Mouse (Mus musculus) stomach, embryonic 14.5 days (tissue): ENCODE measurements around the gene Gak. TPM values are rescaled to one million over a fixed set of nuclear protein-coding genes. Genes with fewer than 3 reads are reported as not detected.

Source experiments
- ATAC-seq: fragments of 200-750 bp; cut with Nextera tagmentation; 2 replicates; pipeline ENCODE4 v1.8.0; 2017; ENCODE audit warnings: low read depth, moderate TSS enrichment; ENCODE audit not compliant: insufficient number of reproducible peaks, insufficient read depth, low FRiP score
- H3K27ac ChIP-seq: fragments of 300-500 bp; sonication (generic); 2 replicates; pipeline ENCODE4 v1.5.1; 2014; ENCODE audit warnings: mild to moderate bottlenecking, low read length, moderate library complexity, mixed read lengths
- H3K27me3 ChIP-seq: fragments of 300-500 bp; sonication (generic); 2 replicates; pipeline ENCODE4 v1.6.1; 2014; ENCODE audit warnings: low read length, control low read depth, mixed read lengths; ENCODE audit not compliant: control insufficient read depth, insufficient read depth
- H3K36me3 ChIP-seq: fragments of 300-500 bp; sonication (generic); 2 replicates; pipeline ENCODE4 v1.6.1; 2014; ENCODE audit warnings: mild to moderate bottlenecking, control low read depth, low read length, moderate library complexity, mixed read lengths; ENCODE audit not compliant: control insufficient read depth, insufficient read depth
- H3K4me1 ChIP-seq: fragments of 300-500 bp; sonication (generic); 2 replicates; pipeline ENCODE4 v1.6.1; 2014; ENCODE audit warnings: low read length, control low read depth, mixed read lengths; ENCODE audit not compliant: control insufficient read depth, insufficient read depth
- H3K4me2 ChIP-seq: fragments of 300-500 bp; sonication (generic); replicated peaks from 2 replicates; pipeline ENCODE4 v1.6.1; 2014; ENCODE audit warnings: low read depth, low read length, control low read depth
- H3K4me3 ChIP-seq: fragments of 300-500 bp; sonication (generic); 2 replicates; pipeline ENCODE4 v1.5.1; 2014; ENCODE audit warnings: low read depth, low read length, control low read depth
- H3K9ac ChIP-seq: fragments of 300-500 bp; sonication (generic); replicated peaks from 2 replicates; pipeline ENCODE4 v1.6.1; 2014; ENCODE audit warnings: low read depth, mild to moderate bottlenecking, control low read depth, low read length, moderate library complexity, mixed read lengths
- H3K9me3 ChIP-seq: fragments of 300-500 bp; sonication (generic); 2 replicates; pipeline ENCODE4 v1.6.1; 2016; ENCODE audit warnings: low read depth, low read length, control low read depth; ENCODE audit not compliant: control insufficient read depth
- WGBS: fragments of 180-500 bp; shearing (Covaris S2); extraction: QIAGEN DNeasy Blood & Tissue Kit; methylation state at CpG from one replicate; pipeline ENCODE4 v1.1.7; 2014; 5-methylcytosine and 5-hydroxymethylcytosine counted together
- polyA plus RNA-seq: library from polyadenylated mRNA; unstranded; fragments of >200 nt; fragmentation: Nextera tagmentation; extraction: Ambion mirVana; gene quantifications from 2 replicates; pipeline ENCODE4 v1.2.1, GENCODE M21; 2014

The Gak gene
- polyA plus RNA-seq, 1 experiment from 2014 or later, result 49.9 TPM

DNA sequence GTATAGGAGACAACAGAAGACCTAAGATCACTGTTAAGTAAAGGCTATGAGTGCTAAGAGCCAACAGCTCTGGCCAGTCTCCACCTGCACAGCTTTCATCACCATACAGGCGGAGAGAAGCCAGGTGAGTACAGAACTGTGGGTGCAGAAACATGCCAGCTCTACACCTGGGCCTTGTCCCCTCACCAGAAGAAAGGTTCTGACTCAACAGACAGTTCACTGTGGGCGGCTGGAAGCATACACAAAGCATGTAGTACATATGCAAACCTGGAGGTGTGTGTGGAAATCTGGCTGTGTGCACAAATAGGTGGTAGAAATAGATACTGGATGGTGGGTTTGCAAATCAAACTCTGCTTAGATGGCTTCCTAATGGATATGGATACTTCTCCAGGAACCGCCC, 107.0 kb downstream of the Gak start:
- Histone ChIP-seq H3K4me2 (no peak overlapping the region), H3K27ac (no peak overlapping the region), H3K36me3 (no peaks in the 10 kb centered on the region), H3K9me3 (no peaks in the 10 kb centered on the region), H3K4me1 (no peaks in the 10 kb centered on the region), H3K4me3 (no peak overlapping the region), H3K9ac (no peak overlapping the region), H3K27me3 (no peaks in the 10 kb centered on the region)
- WGBS, result 83% methylated on average over 3 of the region's 3 CpGs
- no peak for ATAC-seq

DNA sequence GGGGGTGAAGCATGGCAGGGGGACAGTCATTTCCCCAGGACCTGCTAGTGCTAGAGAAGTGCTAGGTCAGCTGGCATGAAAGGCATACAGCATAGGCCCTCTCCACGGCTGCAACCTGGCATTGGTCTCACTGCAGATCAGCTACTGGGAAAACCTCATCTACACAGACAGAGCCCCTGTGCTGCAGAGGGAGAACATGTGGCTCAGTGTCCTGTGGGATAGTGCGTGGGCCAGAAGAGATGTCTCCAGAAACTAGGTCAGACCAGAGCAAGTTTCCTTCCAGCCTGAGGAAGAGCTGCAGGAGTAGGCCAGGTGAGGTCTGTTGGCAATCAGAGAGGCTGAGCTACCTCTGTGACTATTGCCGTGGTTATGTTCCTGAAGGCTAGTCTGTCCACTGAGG, 107.7 kb downstream of the Gak start:
- Histone ChIP-seq H3K36me3 (no peaks in the 10 kb centered on the region), H3K4me2 (no peak overlapping the region), H3K27ac (no peak overlapping the region), H3K9ac (no peak overlapping the region), H3K4me1 (no peaks in the 10 kb centered on the region), H3K27me3 (no peaks in the 10 kb centered on the region), H3K4me3 (no peak overlapping the region), H3K9me3 (no peaks in the 10 kb centered on the region)
- 80% methylated on average over 3 of the region's 3 CpGs for WGBS
- ATAC-seq, result no peak

DNA sequence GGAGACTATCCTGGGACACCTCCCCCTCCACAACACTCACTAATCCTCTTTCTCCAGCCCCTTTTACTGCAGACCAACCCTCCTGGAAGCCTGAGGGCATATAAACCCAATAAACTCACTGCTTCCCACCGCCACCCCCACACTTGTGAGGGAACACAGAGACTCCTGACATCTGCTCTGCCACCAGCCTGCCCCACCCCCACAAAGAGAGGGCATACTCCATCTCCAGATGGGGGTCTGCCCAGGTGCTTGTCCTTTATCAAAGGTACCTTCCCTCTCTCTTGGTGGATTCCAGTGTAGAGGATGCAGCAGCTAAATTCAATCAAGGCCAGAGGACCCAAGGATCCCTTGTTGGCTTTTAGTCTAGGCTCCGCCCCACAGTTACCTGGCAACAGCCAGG, 108.5 kb downstream of the Gak start:
- H3K4me1 ChIP-seq, result no peaks in the 10 kb centered on the region
- WGBS, result 41% methylated on average over 2 of the region's 2 CpGs
- H3K4me2 ChIP-seq, result no peak overlapping the region

DNA sequence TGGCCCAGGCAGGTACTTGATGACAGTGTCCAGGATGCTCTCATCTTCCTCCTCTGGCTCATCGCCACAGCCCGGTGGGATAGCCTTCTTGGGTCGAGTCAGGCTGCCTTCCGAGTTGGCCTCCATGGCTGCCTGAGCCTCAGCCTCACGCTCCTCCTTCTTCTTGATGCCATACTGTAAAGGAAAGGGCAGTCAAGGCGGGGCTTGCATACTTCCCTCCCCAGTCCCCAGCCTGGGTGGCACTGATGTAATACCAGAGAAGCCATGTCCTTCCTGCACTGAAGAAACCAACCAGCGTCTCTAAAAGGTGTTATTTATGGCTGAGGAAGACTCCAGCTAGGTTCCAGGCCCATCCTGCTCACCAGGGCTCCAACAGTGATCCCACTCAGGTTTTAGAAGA, 109.4 kb downstream of the Gak start:
- ATAC-seq, result peak; percentile 6; the same call in 1 of the 2 replicates
- WGBS, result 84% methylated on average over 7 of the region's 7 CpGs
- H3K36me3 ChIP-seq, result no peaks in the 10 kb centered on the region
- no peak overlapping the region for H3K9ac ChIP-seq
- no peak overlapping the region for H3K4me3 ChIP-seq
- no peaks in the 10 kb centered on the region for H3K4me1 ChIP-seq
- no peak overlapping the region for H3K4me2 ChIP-seq
- H3K27me3 ChIP-seq, result no peaks in the 10 kb centered on the region
- no peak overlapping the region for H3K27ac ChIP-seq
- H3K9me3 ChIP-seq, result no peaks in the 10 kb centered on the region

More for the DNA sequence above, 108.5 kb downstream of the Gak start:
- ATAC-seq, result no peak
- Histone ChIP-seq H3K27me3 (no peaks in the 10 kb centered on the region), H3K36me3 (no peaks in the 10 kb centered on the region), H3K9ac (no peak overlapping the region), H3K9me3 (no peaks in the 10 kb centered on the region), H3K27ac (no peak overlapping the region), H3K4me3 (no peak overlapping the region)

Other genes starting within 250 kb of the Gak start
- gene Pde6b, start 241.4 kb downstream of the Gak start, polyA plus RNA-seq, result 0.62 TPM in 1 of 2 replicates, not detected in the other
- 402 and 448 TPM in 2 replicates for gene Atp5k, start 195.3 kb downstream of the Gak start, polyA plus RNA-seq
- 0.29 and 0.54 TPM in 2 replicates for gene Mfsd7a, start 180.9 kb downstream of the Gak start, polyA plus RNA-seq
- gene Pcgf3, start 168.5 kb downstream of the Gak start, polyA plus RNA-seq, result 27.2 and 34.0 TPM in 2 replicates
- gene Cplx1, start 79.7 kb downstream of the Gak start, polyA plus RNA-seq, result 4.2 and 4.7 TPM in 2 replicates
- gene Tmem175, start within 50 bp of the Gak start, polyA plus RNA-seq, result 34.3 and 35.2 TPM in 2 replicates
- 13.4 and 18.0 TPM in 2 replicates for gene Idua, start 30.6 kb upstream of the Gak start, polyA plus RNA-seq
- 9.1 and 11.6 TPM in 2 replicates for gene Dgkq, start 39.9 kb upstream of the Gak start, polyA plus RNA-seq
- gene Slc26a1, start 45.8 kb upstream of the Gak start, polyA plus RNA-seq, result 1.1 and 1.9 TPM in 2 replicates
- 13.0 and 17.1 TPM in 2 replicates for gene Fgfrl1, start 62.6 kb upstream of the Gak start, polyA plus RNA-seq
- gene Rnf212, start 145.2 kb upstream of the Gak start, polyA plus RNA-seq, result not detected in 2 replicates
- gene Tmed11, start 165.6 kb upstream of the Gak start, polyA plus RNA-seq, result not detected in 2 replicates
- gene Vmn2r8, start 179.1 kb upstream of the Gak start, polyA plus RNA-seq, result not detected in 2 replicates
- not detected in 2 replicates for gene Vmn2r9, start 222.8 kb upstream of the Gak start, polyA plus RNA-seq